Mouse (Mus musculus) stomach, postnatal 0 days (tissue): ENCODE measurements at regions not wholly inside any gene's neighbourhood (a gene's known extent, or its start where the extent isn't known, plus 50 kb on each side); places are given as distances from the start of the nearest gene placed in this dataset.

Experiments
- CTCF ChIP-seq: IDR thresholded peaks from 2 replicates; pipeline ENCODE4 v1.5.1; 2016; ENCODE audit warnings: antibody characterized with exemption, low read depth, mild to moderate bottlenecking, moderate library complexity
- EP300 ChIP-seq: optimal IDR thresholded peaks from 2 replicates; pipeline ENCODE3; 2016; ENCODE audit warnings: antibody characterized with exemption

DNA sequence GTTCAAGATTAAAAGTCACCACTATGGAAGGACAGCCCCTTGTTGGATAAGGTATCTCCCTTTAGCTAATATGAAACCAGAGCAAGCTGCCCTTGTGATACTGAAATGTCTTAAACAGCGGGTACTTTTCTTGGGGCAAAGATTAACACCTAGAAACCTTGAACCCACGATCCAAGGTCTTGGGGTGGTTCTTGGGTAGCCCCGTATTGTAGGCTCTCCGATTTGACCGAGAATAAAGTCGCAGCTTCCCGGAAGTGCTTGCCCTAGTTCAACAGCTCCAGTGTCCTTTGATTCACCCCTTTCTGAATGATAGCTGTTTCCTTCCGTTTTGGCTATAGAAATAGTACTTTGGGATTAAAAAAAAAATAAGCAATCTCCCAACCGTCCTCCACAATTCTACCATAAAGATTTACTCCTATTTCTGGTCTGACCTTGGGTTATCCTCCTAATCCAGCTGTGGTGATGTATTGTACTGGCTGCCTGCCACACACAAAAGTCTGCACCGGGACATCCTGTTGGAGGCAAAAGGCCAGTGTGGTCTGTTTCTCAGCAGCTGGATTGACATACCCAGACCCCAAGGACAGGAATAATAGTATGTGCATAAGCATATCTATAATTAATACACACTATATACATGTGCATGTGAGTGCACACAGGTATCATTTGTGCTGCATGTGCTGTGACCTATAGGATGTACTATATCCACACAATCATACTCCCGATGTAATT is 427.0 kb upstream of the Dph6 start:
- TF ChIP-seq CTCF (no peak), EP300 (no peak)
